Mouse (Mus musculus) limb, embryonic 14.5 days (tissue): Measurements from ENCODE around the gene Arhgap17. TPM values are rescaled to one million over a fixed set of nuclear protein-coding genes. Genes with fewer than 3 reads are reported as not detected.

Experiments
- ATAC-seq: fragments of 200-750 bp; cut with Nextera tagmentation; 2 replicates; pipeline ENCODE4 v1.8.0; 2017; ENCODE audit warnings: low read depth, moderate number of reproducible peaks, moderate TSS enrichment; ENCODE audit not compliant: low FRiP score
- DNase-seq: peaks from one replicate; pipeline ENCODE4 v3.0.0-alpha.2; 2015; ENCODE audit warnings: low spot score
- H3K27ac ChIP-seq: fragments of 300-500 bp; sonication (generic); replicated peaks from 2 replicates; pipeline ENCODE4 v1.5.1; 2014; ENCODE audit warnings: low read depth, mild to moderate bottlenecking, low read length, moderate library complexity, mixed read lengths
- H3K27me3 ChIP-seq: fragments of 300-500 bp; sonication (generic); 2 replicates; pipeline ENCODE4 v1.6.1; 2014; ENCODE audit warnings: low read length, mixed read lengths; ENCODE audit not compliant: control insufficient read depth, insufficient read depth
- H3K36me3 ChIP-seq: fragments of 300-500 bp; sonication (generic); 2 replicates; pipeline ENCODE4 v1.6.1; 2014; ENCODE audit warnings: mild to moderate bottlenecking, low read length, moderate library complexity, mixed read lengths; ENCODE audit not compliant: control insufficient read depth, insufficient read depth
- H3K4me1 ChIP-seq: fragments of 300-500 bp; sonication (generic); 2 replicates; pipeline ENCODE4 v1.6.1; 2014; ENCODE audit warnings: antibody characterized with exemption, low read length, mixed read lengths; ENCODE audit not compliant: control insufficient read depth, insufficient read depth
- H3K4me2 ChIP-seq: fragments of 300-500 bp; sonication (generic); replicated peaks from 2 replicates; pipeline ENCODE4 v1.6.1; 2014; ENCODE audit warnings: low read depth, mild to moderate bottlenecking, low read length, moderate library complexity; ENCODE audit not compliant: severe bottlenecking
- H3K4me3 ChIP-seq: fragments of 300-500 bp; sonication (generic); replicated peaks from 2 replicates; pipeline ENCODE4 v1.5.1; 2014; ENCODE audit warnings: low read length
- H3K9ac ChIP-seq: fragments of 300-500 bp; sonication (generic); 2 replicates; pipeline ENCODE4 v1.6.1; 2014; ENCODE audit warnings: mild to moderate bottlenecking, low read depth, low read length, moderate library complexity; ENCODE audit not compliant: severe bottlenecking
- H3K9me3 ChIP-seq: fragments of 300-500 bp; sonication (generic); 2 replicates; pipeline ENCODE4 v1.6.1; 2016; ENCODE audit warnings: low read length; ENCODE audit not compliant: control insufficient read depth
- POLR2A ChIP-seq: fragments of 200-500 bp; IDR thresholded peaks from 2 replicates; pipeline ENCODE4 v1.8.0; 2012; ENCODE audit warnings: inconsistent platforms, mild to moderate bottlenecking, moderate library complexity, borderline replicate concordance; ENCODE audit not compliant: insufficient read depth, insufficient read length; ENCODE audit errors: extremely low read depth
- WGBS: fragments of 180-500 bp; shearing (Covaris S2); extraction: QIAGEN DNeasy Blood & Tissue Kit; methylation state at CpG from one replicate; pipeline ENCODE4 v1.1.7; 2014; 5-methylcytosine and 5-hydroxymethylcytosine counted together
- polyA plus RNA-seq, 2 experiments: library from polyadenylated mRNA; depleted of rRNA in 1 of 2; stranded (reverse) in 1 of 2; unstranded in 1 of 2; fragments of >200 nt; fragmentation: Nextera tagmentation in 1 of 2; extraction: Ambion mirVana in 1 of 2; gene quantifications; 2 replicates each; pipeline versions ENCODE4 v1.2.1 to v1.2.3; 2012 to 2014

The Arhgap17 gene
- polyA plus RNA-seq, 2 experiments = 26.1 to 39.5 TPM

DNA sequence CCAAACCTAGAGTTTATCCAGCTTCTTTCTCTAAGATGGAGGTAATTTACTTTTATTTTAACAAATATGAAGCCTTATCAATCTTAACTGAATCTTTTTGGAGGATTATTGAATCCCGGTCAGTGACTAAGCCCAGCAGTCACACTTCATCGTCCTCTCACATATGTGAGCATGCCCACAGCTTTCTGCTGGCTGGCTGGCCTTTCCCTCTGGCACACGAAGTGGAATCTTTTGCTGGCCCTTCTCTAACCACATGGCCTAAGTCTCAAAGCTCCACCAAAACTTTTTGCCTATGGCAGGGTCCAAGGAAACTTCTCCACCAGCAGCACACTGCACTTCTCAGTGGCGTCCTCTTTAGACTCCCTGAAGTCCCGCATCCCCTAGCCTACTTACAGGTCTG, 27.8 kb downstream of the Arhgap17 start:
- H3K4me2 ChIP-seq = no peak overlapping the region
- H3K9ac ChIP-seq = no peak overlapping the region
- no peaks in the 10 kb centered on the region; the same call in 1 of the 2 replicates for H3K36me3 ChIP-seq
- H3K9me3 ChIP-seq = no peaks in the 10 kb centered on the region
- H3K27ac ChIP-seq = no peak overlapping the region
- TF ChIP-seq POLR2A = no peak
- H3K4me3 ChIP-seq = no peak overlapping the region
- DNase-seq = no peak
- ATAC-seq = no peak
- 73% methylated on average over 5 of the region's 5 CpGs for WGBS
- no peaks in the 10 kb centered on the region for H3K27me3 ChIP-seq
- H3K4me1 ChIP-seq = peaks cover 8% of the 10 kb centered on the region; the same call in 1 of the 2 replicates

DNA sequence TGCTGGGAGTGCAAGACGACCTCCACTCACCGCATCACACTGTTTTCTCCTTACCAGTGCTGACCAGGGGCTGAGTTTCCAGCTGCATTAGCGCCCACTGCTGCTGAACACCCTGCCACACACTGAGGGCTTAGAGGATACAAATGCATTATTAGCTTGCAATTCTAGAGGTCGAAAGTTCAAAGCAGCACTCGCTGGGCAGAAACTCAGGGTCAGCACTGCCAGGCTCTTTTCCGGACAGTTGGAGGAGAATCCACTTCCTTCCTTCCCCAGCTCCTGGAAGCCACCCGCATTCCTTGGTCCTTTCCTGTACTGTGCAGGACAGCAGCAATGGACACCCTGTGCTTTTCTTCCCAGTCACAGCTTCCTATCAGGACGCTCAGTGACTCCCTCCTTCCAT, 31.4 kb downstream of the Arhgap17 start:
- no peak for TF ChIP-seq POLR2A
- H3K9ac ChIP-seq = no peak overlapping the region
- ATAC-seq (no peak), DNase-seq (no peak)
- no peak overlapping the region for H3K4me3 ChIP-seq
- H3K9me3 ChIP-seq = no peaks in the 10 kb centered on the region
- peaks cover under 1% of the 10 kb centered on the region; the same call in 1 of the 2 replicates for H3K36me3 ChIP-seq
- H3K27ac ChIP-seq = no peak overlapping the region
- no peaks in the 10 kb centered on the region for H3K27me3 ChIP-seq
- H3K4me2 ChIP-seq = no peak overlapping the region
- WGBS = 55% methylated on average over 8 of the region's 8 CpGs
- 0 out of 2 replicates have a peak, but pooled peaks cover 3% of the 10 kb centered on the region for H3K4me1 ChIP-seq

DNA sequence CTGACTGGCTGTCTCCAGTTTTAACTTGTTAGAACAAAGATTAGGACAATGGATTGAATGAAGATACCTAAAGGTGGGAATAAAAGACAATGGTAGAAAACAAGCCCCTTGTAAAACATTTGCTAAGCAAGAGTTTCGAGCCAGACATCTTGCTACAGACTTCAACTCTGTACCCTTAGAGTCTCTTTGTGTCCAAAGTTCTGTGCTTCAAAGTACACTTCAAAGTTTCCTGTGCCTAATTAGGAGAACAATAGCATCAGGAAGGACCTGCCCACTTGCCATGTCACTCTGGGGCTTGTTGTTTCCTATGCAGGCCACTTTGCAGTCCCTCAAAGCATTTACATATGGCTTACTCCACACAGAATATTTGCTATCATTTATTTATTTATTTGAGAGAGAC, 33.4 kb downstream of the Arhgap17 start:
- Histone ChIP-seq H3K9me3 (no peaks in the 10 kb centered on the region), H3K27me3 (no peaks in the 10 kb centered on the region), H3K4me1 (0 out of 2 replicates have a peak, but pooled peaks cover 3% of the 10 kb centered on the region), H3K4me2 (no peak overlapping the region), H3K36me3 (peaks cover 3% of the 10 kb centered on the region; the same call in 1 of the 2 replicates), H3K9ac (no peak overlapping the region), H3K4me3 (no peak overlapping the region), H3K27ac (no peak overlapping the region)
- DNase-seq (no peak), ATAC-seq (no peak)
- 78% methylated on average over 1 of the region's 1 CpGs for WGBS
- TF ChIP-seq POLR2A = no peak

DNA sequence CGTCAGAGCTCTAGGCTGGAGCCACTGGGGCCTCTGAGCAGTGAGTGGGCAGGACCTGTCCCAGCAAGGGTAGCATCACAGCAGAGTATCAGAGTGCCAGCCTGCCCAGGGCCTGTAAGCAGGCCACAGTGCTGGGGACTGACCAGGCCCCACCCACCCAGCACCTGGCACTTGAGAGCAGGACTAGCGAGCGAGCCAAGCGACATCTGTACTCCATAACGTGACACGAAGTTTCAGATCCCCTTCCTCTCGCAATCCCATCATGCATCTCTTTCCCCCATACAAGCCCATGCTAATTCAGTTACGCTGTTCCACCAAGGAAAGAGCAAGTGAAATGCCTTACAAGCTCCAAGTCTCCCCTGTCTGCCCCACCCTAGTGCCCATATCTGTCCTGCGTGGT, 39.2 kb downstream of the Arhgap17 start:
- Histone ChIP-seq H3K9me3 (no peaks in the 10 kb centered on the region), H3K4me2 (no peak overlapping the region), H3K27me3 (no peaks in the 10 kb centered on the region), H3K27ac (no peak overlapping the region), H3K4me3 (no peak overlapping the region), H3K4me1 (peaks cover 3% of the 10 kb centered on the region), H3K9ac (no peak overlapping the region), H3K36me3 (peaks cover 26% of the 10 kb centered on the region)
- TF ChIP-seq POLR2A = no peak
- no peak; the same call in 1 of the 2 replicates for ATAC-seq
- WGBS = 77% methylated on average over 9 of the region's 9 CpGs
- no peak for DNase-seq

DNA sequence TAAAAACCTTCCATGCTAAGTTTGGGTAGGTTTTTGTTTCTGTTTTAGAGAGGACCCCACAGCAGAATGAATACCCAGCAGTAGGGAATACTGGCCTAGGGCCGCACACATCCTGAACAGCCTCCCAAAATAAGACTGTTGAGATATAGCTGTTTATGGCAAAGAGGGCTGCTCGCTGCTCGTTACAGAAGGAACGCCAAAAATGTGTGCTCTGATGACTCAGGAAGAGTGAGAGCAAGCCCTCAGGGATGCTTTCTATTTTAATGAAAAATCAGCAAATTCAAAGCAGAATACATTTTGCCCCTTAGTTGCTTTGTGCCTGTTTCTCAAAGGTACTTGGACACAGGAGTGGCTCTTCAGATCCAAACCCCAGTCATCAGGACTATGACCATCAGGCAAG, 41.8 kb downstream of the Arhgap17 start:
- Histone ChIP-seq H3K9ac (no peak overlapping the region), H3K27ac (no peak overlapping the region), H3K9me3 (no peaks in the 10 kb centered on the region), H3K27me3 (no peaks in the 10 kb centered on the region), H3K4me2 (no peak overlapping the region), H3K36me3 (peaks cover 38% of the 10 kb centered on the region), H3K4me1 (peaks cover 3% of the 10 kb centered on the region), H3K4me3 (no peak overlapping the region)
- ATAC-seq = no peak
- DNase-seq = no peak
- TF ChIP-seq POLR2A = no peak
- WGBS = 46% methylated on average over 4 of the region's 4 CpGs

DNA sequence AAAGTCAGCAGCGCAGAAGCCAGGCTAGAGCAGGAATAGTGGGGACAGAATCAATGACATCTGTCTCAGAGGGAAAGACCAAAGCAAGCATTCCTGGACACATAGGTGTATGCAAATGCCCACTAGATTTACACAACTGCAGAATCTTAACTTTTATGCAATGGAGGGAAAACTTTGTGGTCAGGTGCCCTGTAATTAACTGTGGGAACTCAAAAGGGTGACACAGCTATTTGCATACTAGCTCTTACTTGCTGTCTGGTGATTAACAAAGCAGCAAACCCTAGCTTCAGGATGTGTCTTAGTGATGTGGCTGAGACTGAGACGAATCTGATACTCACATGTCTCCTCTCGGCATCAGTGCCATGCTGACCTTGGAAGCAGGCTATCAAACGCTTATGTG, 42.8 kb downstream of the Arhgap17 start:
- Histone ChIP-seq H3K9ac (no peak overlapping the region), H3K27ac (no peak overlapping the region), H3K27me3 (no peaks in the 10 kb centered on the region), H3K36me3 (peaks cover 38% of the 10 kb centered on the region), H3K4me3 (no peak overlapping the region), H3K4me2 (no peak overlapping the region), H3K9me3 (no peaks in the 10 kb centered on the region), H3K4me1 (peaks cover 3% of the 10 kb centered on the region)
- TF ChIP-seq POLR2A = no peak
- ATAC-seq (no peak), DNase-seq (no peak)
- 79% methylated on average over 4 of the region's 4 CpGs for WGBS
